Mouse (Mus musculus) mesoderm, embryonic 11.5 days (tissue): ENCODE measurements around the gene Gtf2f1.
"Not testable (repeated sequence)": the region's sequence is repeated elsewhere in the genome, so short reads cannot be mapped to it uniquely, and the experiment has no call there.

Experiments used
- DNase-seq: peaks from one replicate; pipeline ENCODE4 v3.0.0-alpha.2; 2012; ENCODE audit warnings: low read depth, low spot score

Gene Gtf2f1

DNA sequence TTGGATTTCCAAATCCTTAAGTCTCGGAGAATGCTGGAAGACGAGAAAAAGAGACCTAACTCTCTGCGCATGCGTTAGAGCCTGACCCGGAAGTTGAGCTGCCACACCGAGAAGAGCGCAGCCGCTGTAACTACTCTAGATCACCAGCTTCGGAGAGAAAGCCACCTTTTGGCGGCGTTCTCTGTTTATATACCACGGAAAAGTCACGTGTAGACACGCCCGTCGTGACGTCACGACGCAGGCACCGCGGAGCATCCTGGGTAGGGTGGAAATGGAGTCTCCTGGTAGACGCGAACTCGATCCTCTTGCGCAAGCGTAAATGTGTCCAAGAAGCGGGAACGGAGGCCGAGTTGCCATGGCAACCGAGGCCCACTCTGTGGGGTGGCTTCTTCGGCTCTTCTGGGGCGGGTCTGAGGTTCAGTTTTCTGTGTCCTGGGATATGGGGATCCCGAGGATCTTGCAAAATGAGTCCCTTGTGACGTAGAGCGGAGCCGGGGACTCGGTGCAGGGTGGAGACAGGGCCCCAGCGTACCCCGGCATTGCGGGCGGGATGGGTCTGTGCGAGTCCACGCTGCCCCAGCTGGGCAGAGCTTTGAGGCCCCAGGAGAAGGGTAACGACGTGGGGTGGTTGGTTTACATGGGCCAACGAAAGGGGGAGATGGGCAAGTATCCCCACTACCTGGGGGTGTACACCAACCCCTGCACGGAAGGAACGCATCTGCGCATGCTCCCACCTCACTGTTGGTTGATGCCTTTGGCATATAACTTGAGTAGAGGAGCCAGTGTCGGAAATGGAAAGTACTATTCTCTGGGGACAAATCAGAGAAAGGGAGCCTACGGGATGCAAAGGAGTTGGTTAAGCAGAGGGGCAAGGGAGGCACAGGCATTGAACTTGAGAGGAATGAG lies at the start of gene Gtf2f1, which contains the start of gene Gm17949:
Gene Gtf2f1 (minus strand): TSS at position 53 of the 906 bp plus-strand sequence.
Gene Gm17949 (plus strand): TSS at position 234 of the 906 bp plus-strand sequence.
- peak; percentile 100 for DNase-seq

DNA sequence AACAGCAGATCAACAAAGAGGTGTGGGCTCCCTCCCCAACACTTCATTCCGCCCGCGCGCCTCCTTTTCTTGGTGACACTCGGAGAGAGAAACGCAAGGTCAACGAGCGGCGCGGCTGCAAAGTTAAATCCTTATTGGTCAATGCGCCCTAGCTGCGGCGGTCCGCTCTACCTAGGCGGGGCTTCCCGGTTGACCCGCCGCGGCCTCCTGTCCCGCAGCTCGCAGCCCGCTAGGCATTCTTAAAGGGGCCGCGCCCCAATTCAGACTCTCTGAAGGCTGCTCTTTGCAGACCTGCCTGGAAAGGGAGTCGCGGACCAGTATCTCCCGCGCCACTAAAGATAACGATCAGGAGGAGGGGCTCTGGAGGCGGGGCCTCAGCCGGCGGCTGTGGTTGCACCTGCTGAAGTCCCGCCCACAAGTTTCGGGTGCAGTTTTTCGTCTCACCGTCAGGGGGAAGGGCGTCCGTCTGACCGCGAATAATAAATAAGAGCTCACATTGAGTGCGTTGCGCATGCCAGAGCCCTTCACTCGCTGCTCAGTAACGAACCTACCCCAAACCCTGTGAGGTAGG lies 49.2 kb upstream of the Gtf2f1 start:
- peak; percentile 95 for DNase-seq

GRCm38 (mm10) chr17:57059486-57059977 lies 48.4 kb upstream of the Gtf2f1 start, which contains the start of gene Slc25a23:
TSS of gene Slc25a23 (minus strand) at chr17:57059863.
- DNase-seq, result peak; percentile 84

- no peak for DNase-seq
These were observed 47.9 kb upstream of the Gtf2f1 start, which contains the start of gene Crb3 for GRCm38 (mm10) chr17:57058891-57059485. TSS of gene Crb3 (plus strand) at chr17:57059105.

DNA sequence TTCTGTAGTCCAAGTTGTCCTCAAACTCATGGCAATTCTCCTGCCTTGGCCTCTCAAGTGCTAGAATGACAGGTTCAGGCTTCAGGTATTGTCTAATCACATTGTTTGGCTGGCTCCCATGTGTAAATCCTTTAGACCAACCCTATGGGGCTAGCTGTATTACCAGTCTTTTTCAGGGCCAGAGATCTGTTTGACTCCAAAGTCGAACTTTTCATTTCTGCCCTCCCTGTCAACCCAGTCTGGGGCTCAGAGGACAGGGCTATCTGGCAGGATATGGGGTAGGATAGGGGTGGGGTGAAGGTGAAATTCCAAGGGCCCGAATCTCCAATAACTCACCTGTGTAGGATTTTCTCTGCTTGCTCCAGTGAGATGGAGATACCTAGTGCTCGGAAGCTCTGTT lies 45.2 kb upstream of the Gtf2f1 start:
- no peak for DNase-seq

- DNase-seq, result not testable (repeated sequence)
These were observed 40.6 kb upstream of the Gtf2f1 start for GRCm38 (mm10) chr17:57051679-57052078.

DNA sequence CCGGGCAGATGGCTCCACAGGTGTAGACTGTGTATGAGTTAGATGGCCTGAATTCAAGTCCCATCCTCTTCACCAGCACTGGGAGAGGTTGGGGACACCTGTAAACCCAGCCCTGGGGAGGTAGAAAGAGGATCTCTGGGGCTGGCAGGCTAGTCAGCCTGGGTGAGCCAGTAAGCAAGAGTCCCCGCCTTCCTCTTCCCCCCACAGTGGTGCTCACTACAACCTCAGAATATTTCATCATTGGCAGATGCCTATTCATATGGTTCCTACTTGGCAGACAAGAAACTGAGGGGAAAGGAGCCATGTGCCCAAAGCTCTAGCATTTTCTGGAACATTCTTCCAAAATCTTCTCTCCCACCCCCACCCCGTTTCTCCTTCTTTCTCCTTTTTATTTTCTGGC lies 37.7 kb upstream of the Gtf2f1 start:
- DNase-seq, result no peak

GRCm38 (mm10) chr17:57047406-57047805 lies 36.3 kb upstream of the Gtf2f1 start:
- no peak for DNase-seq

DNA sequence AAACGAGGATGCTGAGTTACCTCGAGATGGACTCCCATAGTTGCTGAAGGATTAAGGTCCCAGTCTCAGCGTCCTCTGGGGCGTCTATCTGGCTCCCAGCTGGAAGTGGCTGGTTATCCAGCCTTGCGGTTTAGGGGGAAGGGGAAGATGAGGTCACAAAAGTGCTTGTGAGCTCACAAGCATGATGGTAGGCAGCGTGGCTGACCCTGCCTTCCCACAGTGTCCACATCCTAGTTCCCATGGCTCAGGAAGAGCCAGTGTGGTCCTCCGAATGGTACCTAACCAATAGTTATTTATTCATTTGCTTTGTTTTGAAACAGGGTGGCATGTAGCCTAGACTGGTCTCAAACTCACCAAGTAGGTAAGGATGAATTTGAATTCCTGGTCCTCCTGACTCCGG lies 30.5 kb upstream of the Gtf2f1 start, which contains the start of gene Slc25a41:
Gene Slc25a41 (minus strand): TSS at position 101 of the 400 bp plus-strand sequence.
- DNase-seq, result no peak

GRCm38 (mm10) chr17:57038978-57039377 lies 27.9 kb upstream of the Gtf2f1 start:
- no peak for DNase-seq

GRCm38 (mm10) chr17:57032854-57033253 lies 21.8 kb upstream of the Gtf2f1 start:
- no peak for DNase-seq

DNA sequence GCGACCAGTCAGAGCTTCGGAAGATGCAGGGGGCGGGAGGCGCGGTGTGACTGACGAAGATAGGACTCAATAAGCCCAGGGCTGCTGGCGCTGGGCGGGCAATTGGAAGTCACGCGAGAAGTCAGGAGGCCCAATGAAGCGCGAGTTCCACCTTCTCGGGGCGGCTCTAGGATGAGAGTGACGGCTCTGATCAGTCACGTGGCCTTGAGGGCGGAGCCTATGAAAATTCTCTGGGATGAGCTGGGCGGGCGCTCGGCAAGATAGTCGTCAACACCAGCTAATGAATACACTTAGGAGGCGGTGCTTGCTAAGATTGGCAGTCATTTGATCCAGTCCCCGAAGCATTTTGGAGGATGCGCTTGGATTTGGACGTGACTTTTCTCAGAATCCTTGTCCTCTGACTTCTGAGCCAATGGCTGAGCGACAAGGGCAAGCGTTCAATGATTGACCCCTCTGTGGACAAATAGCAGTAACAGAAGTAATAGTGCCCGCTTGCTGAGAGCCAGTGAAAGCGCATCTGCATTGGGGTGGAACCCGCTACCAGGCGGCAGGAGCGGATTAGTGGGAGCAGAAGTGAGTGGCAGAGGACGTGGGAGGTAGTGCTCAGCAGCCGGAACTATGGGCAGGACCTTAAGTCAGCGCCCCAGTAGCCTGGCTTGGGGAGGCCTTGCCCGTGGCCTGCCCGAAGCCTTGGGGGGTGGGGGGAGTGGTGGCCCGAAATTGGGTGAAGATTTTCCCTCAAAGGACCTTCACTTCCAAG lies 20.8 kb upstream of the Gtf2f1 start:
- DNase-seq, result peak; percentile 100

GRCm38 (mm10) chr17:57030931-57031660 lies 20.0 kb upstream of the Gtf2f1 start, which contains the start of gene Khsrp:
TSS of gene Khsrp (minus strand) at chr17:57031522.
- DNase-seq, result peak; percentile 49

DNA sequence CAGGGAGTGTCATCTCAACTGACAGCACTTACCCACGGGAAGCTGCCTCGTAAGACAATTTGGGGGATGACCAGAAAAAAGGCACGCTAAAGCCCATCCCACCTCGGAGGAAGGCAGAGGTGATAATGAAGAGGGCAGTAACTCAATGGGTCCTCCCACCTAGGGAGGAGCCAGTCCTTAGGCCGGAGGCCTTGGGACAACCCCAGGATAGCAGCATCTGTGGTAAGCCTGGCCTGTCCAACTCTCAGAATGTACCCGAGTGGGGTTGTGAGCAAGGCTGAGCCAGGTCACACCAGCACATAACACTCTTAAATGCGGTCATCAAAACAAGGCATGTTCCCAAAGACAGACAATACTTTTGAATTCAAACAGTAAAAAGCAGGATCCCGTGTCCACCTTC lies 18.6 kb upstream of the Gtf2f1 start:
- DNase-seq, result no peak

- DNase-seq, result no peak
These were observed 16.4 kb upstream of the Gtf2f1 start for GRCm38 (mm10) chr17:57027471-57027870.

DNA sequence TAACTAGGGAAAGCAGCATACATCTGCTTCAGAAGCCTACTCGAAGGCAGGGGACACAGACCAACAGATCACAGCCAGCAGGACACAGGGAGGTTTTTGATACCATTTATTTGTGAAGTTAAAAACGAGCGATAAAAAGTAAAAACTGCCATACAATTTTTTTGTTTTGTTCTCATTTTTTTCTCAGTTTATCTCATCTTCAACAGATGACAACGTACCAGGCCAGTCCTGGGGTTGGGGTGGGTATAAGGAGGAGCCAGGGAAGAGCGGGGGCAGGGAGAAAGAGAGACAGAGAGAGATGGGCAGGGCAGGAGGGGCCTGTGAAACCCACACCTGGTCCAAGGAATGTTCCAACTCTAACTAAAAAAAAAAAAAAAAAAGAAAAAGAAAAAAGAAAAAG lies 9.9 kb upstream of the Gtf2f1 start:
- no peak for DNase-seq

- no peak for DNase-seq
These were observed 8.6 kb upstream of the Gtf2f1 start for GRCm38 (mm10) chr17:57019693-57020092.

DNA sequence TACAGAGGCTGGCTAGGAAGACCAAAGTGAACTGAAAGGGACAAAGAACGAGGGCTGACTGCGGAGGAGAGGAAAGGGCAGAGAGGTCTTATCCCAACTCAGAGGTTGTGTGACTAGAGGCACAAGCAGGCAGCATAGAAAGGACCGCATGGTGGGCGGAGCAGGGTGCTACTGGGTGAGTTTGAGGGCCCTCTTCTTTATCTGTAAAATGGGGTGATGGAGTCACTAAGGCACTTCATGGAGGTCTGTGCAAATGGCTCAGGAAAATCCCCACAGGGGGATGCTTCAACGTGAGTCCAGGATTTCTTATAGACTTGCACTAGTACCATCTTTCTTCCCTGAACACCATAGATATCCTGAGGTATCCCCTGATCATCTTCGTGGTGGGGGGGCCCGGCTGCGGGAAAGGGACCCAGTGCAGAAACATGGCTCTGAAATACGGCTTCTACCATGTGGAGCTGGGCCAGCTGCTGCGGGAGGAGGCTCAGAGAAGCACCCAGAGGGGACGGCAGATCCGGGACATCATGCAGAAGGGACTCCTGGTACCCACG lies 1.2 kb upstream of the Gtf2f1 start:
- no peak for DNase-seq

DNA sequence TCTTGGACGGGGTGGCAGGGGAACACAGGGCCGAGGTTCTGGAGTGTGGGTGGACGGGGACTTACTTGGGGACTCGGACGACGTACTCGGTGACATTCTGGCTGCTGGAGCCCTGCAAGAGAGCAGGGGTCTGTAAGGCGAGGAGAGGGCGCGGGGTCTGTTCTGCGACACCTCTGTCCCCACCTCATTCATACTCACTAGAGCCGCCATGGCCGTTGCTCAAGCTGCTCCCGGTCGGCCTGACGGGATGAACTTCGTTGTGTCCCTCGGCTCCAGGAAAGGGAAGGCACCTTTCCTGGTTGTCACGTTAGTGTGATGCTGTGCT lies 215 bp downstream of the Gtf2f1 start:
- no peak for DNase-seq

- DNase-seq, result no peak
These were observed 3.8 kb downstream of the Gtf2f1 start for GRCm38 (mm10) chr17:57007137-57007905.
